Mouse (Mus musculus) neutrophil, adult 5-6 weeks (primary cell): Measurements from ENCODE around the gene AW011738. TPM values are rescaled to one million over a fixed set of nuclear protein-coding genes. Genes with fewer than 3 reads are reported as not detected.

ENCODE experiments used
- ATAC-seq: fragments of 151-379, 151-347 bp; 2 replicates; pipeline ENCODE4 v1.8.0; 2017; ENCODE audit warnings: mild to moderate bottlenecking, moderate TSS enrichment; ENCODE audit not compliant: insufficient number of reproducible peaks, poor library complexity, low FRiP score, severe bottlenecking; ENCODE audit errors: extremely low read depth
- total RNA-seq: library from RNA; stranded (forward); fragments of 200-1000 nt; gene quantifications from 2 replicates; pipeline ENCODE4 v1.2.3, GENCODE M21; 2017

Gene AW011738
- total RNA-seq, result 17.6 and 20.4 TPM in 2 replicates

- peak; percentile 81 for ATAC-seq
Observed at GRCm38 (mm10) chr4:156203001-156203412, at the start of gene AW011738. AW011738 (plus strand) TSS chr4:156203304.

DNA sequence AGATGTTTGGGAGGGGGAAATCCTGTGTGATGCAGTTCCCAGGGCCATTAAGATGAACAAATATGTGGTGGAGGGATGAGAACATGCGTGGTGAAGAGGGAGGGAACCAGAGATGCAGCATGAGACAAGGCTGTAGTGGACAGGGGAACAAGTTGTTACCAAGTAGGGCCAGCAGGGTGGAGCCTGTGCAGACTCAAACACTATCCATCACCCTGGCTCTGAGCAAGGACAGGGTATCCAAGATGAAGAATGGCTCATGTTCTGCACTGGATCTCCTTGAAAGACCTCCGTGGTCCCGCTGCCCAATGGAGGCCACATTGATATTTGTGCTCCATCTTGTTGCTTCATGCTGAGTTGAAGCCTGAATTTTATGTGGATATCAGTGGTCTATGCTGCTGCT, 48.3 kb upstream of the AW011738 start:
- no peak for ATAC-seq

DNA sequence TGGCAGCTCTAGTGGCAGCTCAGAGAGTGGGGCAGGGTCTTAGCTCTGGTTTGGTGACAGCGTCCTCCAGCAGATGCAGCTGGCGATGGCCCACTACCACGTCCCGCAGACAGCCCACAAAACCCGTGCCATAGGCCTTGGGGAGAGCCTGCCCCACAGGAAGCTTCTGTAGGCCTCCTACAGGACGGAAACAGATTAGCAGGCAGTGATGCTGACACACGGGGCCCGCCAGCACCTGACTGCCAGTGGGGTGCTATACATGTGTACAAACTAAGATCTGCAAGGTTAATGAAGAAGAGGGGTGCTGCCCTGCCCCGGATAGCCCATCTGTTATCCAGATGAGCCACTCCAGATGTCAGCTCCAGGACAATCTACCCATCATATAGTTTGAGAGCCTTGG, 36.6 kb upstream of the AW011738 start:
- ATAC-seq, result no peak

GRCm38 (mm10) chr4:156168611-156169010, 34.5 kb upstream of the AW011738 start:
- no peak for ATAC-seq

GRCm38 (mm10) chr4:156169129-156169528, 34.0 kb upstream of the AW011738 start:
- ATAC-seq, result no peak

DNA sequence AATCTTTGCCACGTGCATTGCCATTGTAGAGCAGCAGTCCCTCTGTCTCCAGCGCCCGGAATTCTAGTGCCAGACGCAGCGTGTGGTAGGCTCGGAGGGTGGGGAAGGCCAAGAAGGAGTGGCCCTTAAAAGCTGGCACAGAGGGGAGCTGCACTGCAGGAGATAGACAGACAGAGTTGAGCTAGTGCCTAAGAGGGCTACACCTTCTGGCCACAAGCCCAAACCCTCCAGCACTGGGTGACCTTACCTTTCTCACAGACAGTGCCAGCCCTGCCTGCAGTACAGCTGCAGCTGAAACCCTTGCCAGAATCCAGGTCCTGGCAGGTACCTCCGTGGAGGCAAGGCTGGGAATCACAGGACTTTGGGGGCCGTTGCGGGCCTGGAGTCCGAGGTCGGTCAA, 31.3 kb upstream of the AW011738 start:
- no peak for ATAC-seq

GRCm38 (mm10) chr4:156177630-156178029, 25.5 kb upstream of the AW011738 start:
- ATAC-seq, result no peak

DNA sequence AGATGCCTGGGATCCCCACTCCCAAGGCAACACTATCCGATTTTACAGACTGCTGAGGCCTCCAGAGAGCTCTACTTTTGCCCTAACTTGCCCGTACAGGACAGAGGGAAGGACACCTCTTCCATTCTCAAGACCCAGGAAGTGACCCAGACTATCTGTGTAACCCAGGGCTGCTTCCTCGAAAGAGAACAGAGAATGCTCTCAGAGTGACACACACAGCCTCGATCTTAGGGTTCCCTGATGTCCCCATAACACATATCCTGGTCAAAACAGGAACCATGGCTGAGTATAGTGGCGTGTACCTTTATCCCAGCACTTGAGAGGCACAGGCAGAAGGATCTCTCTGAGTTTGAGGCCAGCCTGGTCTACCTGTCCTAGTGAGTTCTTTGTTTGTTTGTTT, 19.4 kb upstream of the AW011738 start:
- ATAC-seq, result no peak

DNA sequence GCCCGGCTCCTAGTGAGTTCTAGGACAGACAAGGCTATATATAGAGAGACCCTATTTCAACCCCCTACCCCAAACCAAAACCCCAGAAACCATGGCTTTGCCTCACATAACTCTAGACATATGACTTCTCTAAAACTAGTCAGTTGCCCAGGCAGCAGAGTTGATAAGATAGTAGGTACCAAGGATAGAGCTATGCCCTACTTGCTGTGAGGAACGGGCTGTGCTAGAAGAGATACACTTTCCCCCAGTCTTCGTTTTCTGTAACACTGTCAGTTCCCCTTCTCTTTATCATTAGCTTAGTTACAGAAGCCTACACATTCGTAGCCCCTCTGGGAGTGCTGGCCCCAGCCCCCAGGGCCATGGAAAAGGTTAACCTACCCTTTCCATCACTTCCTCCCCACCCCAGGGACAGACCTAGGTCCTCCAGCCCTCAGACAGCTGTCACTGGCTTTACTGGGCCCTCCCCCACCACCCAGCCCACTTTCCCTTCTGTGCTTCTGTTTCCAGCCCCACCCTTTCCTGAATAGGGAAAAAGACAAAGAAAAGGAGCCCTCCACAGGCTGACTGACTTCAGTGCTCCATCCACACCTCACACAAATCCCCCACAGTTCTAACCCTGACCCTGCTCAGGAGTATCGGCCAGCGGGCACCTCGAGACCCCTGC, 18.7 kb upstream of the AW011738 start:
- ATAC-seq, result no peak

DNA sequence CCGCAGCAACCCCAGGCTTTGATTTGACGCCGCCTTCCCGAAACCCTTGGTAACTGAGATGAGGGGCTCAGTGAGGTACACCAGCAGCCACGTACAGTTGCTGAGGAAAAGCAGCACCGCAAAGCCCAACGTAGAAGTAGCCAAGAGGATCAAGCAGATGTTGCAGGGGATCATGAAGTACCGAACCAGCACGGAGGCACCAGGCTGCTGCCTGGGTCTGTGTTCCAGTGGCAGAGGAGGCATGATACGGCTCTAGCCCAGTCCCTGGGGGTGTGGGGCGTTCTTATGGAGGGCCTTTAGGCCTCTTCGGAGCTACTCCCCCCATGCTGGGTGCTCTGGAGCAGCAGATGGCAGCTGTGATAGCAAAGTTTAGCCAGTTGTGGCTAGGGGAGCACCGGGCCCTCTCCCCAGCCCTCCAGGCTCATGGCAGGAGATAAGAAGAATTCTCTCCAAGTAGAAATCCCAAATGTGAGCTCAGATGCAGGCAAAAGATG, 17.6 kb upstream of the AW011738 start:
- no peak for ATAC-seq

GRCm38 (mm10) chr4:156185950-156186850, 16.9 kb upstream of the AW011738 start:
- no peak for ATAC-seq

DNA sequence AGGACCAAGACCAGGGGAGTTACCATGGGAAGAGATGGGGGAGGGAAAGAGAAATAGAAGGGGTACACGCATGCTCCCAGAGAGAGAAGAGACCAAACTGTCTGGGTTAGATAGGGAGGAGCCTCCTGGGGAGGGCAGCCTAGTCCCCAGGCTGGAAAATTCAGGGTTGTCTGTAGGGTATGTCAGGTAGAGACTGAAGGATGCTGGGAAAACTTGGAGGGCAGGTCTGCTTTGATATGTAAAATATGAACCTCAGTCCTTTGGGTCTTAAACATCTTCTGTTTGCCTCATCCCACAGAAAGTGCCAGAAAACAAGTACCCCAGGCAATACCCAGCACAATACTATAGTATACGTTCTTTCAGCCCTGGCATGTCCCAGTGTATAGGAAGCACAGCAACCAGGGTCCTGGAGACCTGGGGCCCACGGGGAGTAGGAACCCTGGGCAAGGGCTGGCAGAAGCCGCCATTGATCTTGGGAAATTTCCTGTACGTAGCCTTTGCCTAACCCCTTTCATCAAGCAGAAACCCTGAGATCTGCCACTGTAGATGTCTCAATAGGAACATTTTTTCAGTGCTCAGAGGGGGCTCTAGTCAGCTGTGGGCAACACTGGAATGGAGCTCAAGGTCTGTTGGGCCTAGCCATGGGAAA, 14.8 kb upstream of the AW011738 start:
- no peak for ATAC-seq

DNA sequence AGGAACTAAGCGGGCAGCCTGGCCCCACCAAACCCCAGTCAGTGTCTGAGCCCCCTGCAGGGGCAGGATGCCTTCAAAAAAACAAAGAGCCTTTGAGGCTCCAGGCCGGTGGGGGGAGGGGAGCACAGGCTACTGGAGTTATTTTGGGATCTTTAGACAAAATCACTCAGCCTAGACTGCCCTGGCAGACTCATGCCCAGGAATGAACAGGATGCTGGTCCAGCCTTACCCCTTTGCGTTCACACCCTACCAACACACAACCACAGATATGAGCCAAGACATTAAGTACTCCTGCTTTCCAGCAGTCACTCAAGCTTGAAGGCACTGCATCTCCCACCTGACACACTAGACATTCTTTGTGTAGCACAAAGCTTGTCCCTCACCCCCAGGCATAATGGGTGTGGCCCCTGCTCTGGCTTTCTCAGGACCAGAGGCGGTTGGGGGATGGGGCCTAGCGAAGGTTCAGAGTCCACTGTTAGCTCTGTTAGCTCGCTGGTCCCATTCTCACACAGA, 14.2 kb upstream of the AW011738 start:
- ATAC-seq, result no peak

DNA sequence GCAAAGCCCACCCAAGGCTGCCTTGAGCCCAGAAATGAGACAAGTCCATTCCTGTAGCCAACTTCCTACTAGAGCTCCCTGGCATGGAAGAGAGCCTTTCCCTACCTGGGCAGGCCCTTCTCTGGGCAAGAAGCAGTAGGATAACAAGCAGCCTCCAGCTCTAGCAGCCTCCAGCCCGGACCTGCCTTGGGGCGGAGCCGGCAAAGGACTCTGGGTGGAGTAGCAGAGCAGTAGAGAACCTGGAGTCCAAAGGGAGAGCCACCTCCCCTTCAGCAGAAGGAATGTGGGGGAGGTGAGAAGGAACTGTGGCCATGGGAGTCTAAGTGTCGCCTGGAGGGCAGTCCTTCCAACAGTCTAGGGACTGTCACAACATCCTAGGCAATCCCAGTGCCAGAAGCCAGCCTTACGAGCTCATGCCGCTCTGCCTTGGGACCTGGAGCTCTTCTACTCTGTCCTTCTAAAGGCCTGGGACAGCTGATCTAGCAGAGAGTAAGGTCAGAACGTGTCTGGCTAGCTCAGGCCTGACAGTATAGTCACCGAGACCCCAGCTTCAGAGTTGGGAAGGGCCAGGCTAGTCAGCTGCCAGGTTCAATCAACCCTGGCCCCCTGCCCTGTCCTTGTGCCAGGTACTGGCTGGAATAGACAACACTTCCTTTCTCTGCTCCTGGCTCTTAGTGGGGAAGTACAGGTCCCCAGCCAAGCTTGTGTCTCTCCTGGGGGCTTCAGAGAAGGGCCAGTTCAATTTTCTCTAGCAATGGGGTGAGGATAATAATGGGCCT, 10.5 kb upstream of the AW011738 start:
- no peak for ATAC-seq

DNA sequence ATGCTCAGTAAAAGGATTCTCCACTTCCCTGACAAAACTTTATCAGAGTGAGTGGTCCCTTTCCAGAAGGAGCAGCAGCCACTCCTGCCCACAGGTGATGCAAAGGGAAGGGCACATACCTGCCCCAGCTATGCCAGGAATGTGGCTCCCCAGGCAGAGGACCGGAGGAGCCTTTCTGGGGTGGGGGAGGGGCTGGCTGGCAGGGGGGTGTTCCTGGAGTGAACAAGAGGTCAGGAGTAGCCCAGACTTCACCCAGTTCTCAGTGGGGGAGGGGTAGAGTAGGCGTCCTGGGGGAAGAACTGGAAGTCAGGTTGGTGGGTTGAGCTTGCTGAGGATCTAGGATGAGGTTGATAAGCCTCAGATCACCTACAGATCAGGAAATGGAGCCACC, 9.9 kb upstream of the AW011738 start:
- ATAC-seq, result no peak

DNA sequence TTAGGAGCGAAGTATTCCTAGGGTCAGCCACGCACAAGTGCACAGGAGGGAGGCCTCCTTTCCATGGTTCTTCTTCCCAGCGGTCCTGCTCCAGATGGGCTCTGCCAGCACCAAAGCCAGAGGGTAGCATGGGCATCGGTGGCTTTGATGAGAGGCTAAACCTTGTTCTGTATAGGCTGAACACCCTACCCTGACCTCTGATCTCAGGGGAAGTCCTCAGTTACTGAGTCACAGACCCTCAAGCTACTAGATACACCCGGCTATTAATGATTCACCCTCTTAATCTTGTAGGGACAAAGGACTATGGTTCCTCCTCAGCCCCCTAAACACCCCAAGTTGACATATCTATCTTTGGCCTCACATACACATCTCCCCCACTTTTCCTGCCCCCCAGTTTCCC, 9.2 kb upstream of the AW011738 start:
- no peak for ATAC-seq

GRCm38 (mm10) chr4:156194346-156194745, 8.8 kb upstream of the AW011738 start:
- no peak for ATAC-seq

GRCm38 (mm10) chr4:156195927-156196870, 6.9 kb upstream of the AW011738 start:
- ATAC-seq, result no peak
